Mouse (Mus musculus) gastrocnemius, adult 8-10 months (tissue): ENCODE results near the gene Cstf2t. TPM values are rescaled to one million over a fixed set of nuclear protein-coding genes. Genes with fewer than 3 reads are reported as not detected.
A peak's percentile ranks its signal among the peaks of the same experiment; 100 is the strongest.

Experiments used
- DNase-seq, 2 experiments: peaks; one replicate each; pipeline ENCODE4 v3.0.0; 2022; ENCODE audit warnings: low spot score in 2 of 2
- total RNA-seq, 4 experiments: library from RNA; stranded (reverse); gene quantifications; 2 replicates each; pipeline ENCODE4 v1.2.4; 2022

Cstf2t gene
- 10 to 100 TPM; 13.8 to 20.8 (median 15.3) TPM for total RNA-seq

DNA sequence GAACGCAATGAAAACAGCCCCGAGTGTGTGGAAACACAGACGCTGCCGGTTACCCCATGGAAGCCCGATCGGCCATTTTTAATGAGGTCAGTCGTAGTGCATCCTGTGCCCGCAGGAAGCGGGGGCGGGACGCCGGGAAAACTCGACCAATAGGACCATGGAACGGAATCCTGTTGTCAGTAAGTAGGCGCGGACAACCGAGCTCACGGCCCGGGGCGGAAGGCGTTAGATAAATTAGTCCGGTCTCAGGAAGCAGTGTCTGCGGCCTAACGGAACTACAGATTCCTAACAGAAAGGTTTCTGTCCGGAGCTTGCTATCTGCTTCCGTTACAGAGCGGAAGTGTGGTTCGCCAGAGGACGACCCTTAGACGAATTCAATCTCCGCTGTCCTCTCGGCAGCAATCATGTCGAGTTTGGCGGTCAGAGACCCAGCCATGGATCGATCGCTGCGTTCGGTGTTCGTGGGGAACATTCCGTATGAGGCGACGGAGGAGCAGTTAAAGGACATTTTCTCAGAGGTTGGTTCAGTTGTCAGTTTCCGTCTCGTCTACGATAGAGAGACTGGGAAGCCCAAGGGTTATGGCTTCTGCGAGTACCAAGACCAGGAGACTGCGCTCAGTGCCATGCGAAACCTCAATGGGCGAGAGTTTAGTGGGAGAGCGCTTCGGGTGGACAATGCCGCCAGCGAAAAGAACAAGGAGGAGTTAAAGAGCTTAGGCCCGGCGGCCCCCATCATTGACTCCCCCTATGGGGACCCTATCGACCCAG lies at the start of gene Cstf2t:
Gene Cstf2t (plus strand): TSS at position 176 of the 768 bp plus-strand sequence.
- peak; percentile 99 for DNase-seq

DNA sequence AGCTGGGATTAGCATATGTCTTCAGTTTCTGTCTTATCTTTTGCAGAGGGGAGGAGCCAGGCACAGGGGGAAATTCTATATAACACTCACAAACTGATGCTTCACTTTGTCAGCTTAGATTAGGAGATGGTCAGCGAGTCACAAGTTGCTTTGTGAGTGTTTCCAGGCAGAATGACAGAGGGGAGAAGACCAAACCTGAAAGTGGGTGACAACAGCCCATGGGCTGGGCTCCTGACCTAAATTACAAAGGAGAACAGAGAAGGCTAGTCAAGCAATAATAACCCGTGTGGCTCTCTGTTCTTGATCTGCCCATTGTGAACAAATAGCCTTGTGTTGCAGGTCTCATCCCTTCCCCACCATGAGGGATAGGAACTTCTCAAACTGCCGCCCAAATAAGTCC lies 43.7 kb upstream of the Cstf2t start:
- DNase-seq, result no peak

- no peak for DNase-seq
Measured at GRCm38 (mm10) chr19:31040948-31041847, 41.4 kb upstream of the Cstf2t start.

- no peak for DNase-seq
Measured at GRCm38 (mm10) chr19:31046601-31047000, 36.0 kb upstream of the Cstf2t start.

- no peak for DNase-seq
Measured at GRCm38 (mm10) chr19:31064740-31065139, 17.9 kb upstream of the Cstf2t start.

DNA sequence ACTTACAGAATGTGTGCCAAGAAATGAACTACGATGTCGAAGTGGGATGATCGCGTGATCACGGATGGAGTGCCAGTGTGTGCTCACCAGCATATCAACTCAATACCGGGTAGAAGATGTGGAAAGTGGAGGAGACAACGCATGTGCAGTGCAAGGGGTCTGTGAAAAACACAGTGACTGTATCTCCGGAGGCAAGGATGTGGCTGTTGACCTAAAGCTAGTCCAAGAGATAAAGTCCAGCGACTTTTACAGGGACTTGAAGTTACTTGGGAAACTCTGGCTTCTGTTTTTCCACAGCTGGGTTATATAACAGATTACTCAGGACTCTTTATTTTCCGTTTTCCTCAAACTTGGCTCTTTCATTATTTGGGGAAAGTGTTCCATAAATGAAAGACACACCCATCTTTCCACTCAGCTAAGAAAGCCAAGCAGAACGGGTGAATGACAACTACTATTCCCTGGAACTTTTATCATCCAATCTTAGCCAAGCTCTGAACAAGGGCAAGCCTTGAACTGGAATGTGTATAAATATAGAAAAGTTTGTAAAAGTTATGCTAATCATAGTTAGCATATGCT lies 17.3 kb upstream of the Cstf2t start:
- no peak for DNase-seq

DNA sequence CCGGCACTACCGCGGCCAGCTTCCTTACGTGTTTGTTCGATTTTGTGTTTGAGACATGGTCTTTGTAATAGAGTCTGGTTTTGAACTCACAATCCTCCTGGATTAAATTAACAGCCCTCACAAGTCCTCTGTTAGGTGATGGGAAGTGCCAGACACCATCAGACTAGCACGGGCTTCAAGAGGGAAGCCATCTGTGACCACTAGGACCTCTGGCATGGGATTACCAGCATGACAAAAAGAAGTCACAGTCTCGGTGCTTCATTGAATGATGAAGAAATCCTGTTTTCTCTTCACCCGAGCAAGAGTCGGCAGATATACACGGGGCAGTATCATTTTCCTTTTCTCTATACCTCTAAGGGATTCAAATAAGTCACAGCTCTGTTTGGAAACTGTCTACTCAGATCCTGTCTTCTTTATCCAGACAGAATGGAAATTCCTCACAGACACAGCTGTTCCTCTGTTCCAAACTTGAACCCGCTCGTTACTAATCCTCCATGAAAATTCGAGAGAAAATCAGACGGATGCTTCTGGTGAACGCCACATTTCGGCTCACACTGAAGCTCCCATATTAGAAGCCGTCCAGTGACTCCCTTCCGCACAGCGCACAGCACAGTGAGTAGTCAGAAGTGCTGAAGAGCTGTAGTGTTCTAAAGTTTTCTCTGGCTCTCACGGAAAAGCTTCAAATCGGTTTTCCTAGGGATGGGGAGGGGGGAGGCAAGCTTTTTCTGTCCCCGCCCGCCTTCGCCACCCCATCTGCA lies 8.5 kb upstream of the Cstf2t start:
- DNase-seq, result no peak

GRCm38 (mm10) chr19:31074717-31075063 lies 7.9 kb upstream of the Cstf2t start:
- no peak for DNase-seq

- no peak for DNase-seq
Measured at GRCm38 (mm10) chr19:31076106-31076505, 6.5 kb upstream of the Cstf2t start.

- DNase-seq, result no peak
Measured at GRCm38 (mm10) chr19:31078241-31078640, 4.4 kb upstream of the Cstf2t start.

DNA sequence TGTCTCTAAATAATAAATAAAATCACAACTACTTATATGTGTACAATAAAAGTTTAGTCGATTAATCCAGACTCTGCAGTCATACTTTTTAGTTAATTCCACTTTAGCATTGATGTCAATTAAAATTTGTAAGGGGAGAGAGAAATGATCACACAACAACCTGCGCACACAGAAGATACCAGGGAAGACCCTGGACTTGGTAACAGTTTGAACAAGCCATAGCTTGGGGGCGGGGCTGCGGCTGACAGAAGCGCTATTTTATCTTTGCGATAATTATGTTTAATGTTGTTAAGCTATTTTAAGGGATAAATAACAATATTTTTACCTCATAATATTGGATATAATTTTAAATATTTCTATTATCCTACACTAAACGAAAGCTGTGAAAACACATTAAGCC lies 411 bp upstream of the Cstf2t start:
- DNase-seq, result no peak

DNA sequence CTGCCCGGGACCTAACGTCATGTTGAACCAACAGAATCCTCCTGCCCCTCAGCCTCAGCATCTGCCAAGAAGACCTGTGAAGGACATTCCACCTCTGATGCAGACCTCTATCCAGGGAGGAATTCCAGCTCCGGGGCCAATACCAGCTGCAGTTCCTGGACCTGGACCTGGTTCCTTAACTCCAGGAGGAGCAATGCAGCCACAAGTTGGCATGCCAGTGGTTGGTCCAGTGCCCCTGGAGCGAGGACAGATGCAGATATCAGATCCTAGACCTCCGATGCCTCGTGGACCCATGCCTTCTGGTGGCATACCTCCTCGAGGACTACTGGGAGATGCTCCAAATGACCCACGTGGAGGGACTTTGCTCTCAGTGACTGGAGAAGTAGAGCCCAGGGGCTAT lies 1.1 kb downstream of the Cstf2t start:
- DNase-seq, result no peak

GRCm38 (mm10) chr19:31097857-31098256 lies 15.2 kb downstream of the Cstf2t start:
- DNase-seq, result no peak

DNA sequence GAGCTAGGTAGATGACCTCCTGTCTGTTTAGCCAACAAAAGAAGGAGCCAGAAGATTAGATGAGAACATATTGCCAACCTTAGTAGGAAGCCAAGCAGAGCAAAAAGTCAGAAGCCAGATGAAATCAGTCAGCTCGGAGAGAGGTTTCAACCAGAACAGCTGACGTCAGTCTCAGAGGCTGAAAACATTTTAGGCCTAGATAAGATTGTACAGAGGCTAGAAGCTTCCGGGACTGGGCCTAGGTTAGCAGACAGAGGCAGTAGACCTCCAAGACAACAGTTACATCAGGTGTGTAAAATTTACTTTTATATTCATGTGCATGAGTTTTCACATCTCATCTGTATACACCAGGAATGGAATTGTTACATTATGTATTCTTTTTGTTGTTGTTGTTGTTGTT lies 16.7 kb downstream of the Cstf2t start:
- no peak for DNase-seq

DNA sequence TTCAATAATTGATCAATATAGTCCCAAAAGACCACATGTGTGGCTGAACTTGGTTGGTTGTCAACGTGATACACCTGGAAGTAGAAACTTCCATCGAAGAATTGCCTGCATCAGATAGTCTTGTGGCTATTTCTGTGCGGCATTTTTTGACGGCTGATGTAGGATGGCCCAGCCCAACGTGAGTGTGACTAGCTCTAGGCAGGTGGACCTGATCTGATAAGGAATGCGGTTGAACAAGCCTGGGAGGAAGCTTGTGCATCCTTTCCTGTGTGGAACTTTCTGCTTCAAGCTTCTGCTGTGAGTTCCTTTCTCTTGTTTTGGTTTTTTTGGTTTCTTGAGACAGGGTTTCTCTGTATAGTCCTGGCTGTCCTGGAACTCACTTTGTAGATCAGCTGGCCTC lies 22.1 kb downstream of the Cstf2t start:
- DNase-seq, result no peak

- DNase-seq, result no peak
Measured at GRCm38 (mm10) chr19:31106036-31106435, 23.4 kb downstream of the Cstf2t start.

- DNase-seq, result no peak
Measured at GRCm38 (mm10) chr19:31106835-31107554, 24.4 kb downstream of the Cstf2t start.

GRCm38 (mm10) chr19:31114690-31115089 lies 32.1 kb downstream of the Cstf2t start:
- DNase-seq, result no peak

- no peak for DNase-seq
Measured at GRCm38 (mm10) chr19:31124628-31125027, 42.0 kb downstream of the Cstf2t start.

- DNase-seq, result no peak
Measured at GRCm38 (mm10) chr19:31132614-31133013, 50.0 kb downstream of the Cstf2t start.

DNA sequence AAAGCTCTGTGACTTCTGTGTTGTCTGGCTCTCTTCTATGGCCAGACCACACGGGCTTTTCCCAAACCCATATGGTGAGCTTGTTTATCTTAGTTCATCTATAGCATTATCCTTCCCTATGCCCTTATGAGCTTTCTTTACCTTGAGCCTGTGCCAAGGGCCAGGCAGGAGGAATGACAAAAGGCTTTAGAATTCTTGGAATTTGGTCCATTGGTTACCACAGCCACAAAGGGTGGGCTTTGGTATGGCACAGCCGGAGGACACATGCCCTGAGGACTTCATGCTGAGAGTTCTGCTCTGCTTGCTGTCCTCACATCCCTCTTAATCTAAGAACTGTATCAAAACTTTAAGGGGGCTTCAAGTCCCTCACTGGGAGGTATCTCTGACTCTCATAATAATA lies 53.7 kb downstream of the Cstf2t start:
- no peak for DNase-seq
